Mouse (Mus musculus): ENCODE measurements around the gene Ralgps1. TPM values are rescaled to one million over a fixed set of nuclear protein-coding genes. Genes with fewer than 3 reads are reported as not detected.

Ralgps1 gene
- polyA plus RNA-seq, 1 experiment: 48.7 TPM

DNA sequence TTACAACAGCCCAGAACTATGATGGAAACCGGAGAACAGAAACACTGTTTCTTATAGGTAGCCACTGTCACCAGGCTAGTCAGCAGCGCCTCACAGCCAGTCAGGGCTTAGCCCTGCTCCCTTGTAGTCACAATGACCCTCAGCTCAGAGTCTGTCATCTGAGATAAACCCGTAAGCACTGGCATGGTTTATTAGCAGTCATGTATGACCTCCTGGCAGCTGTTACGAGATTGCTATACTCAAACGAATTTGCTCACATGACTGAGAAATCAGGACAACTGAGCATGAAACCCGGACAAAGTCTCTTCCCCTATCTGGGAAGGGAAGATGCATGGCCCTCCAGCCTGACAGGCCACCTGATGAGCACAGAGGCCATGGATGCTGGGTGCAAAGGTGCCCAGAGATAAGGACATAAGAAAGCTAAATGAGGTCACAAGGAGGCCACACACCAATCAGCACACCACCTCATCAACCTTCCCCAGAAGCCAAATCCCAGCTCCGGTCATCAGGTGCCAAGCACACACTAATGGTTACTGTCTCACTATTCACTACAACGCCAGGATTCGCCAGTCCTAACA, 10.1 kb downstream of the Ralgps1 start:
- 46% methylated on average over 9 of the region's 9 CpGs for WGBS
- Histone ChIP-seq H3K27ac (ENCODE audit: insufficient read depth, low read length) (peak overlapping the region; percentile 1; the same call in 1 of the 2 replicates), H3K4me3 (replicated peaks; ENCODE audit: insufficient read depth, low read depth, low read length) (no peak overlapping the region), H3K4me1 (ENCODE audit: control insufficient read depth, insufficient read depth, low read length) (peaks cover 27% of the 10 kb centered on the region), H3K27me3 (ENCODE audit: control insufficient read depth, insufficient read depth, low read length) (no peaks in the 10 kb centered on the region)
- TF ChIP-seq POLR2A (IDR thresholded peaks at IDR 0.05; ENCODE audit: borderline replicate concordance, insufficient read depth, low read length): no peak
- TF ChIP-seq CTCF (IDR thresholded peaks at IDR 0.05; ENCODE audit: borderline replicate concordance, insufficient read depth, low read depth, low read length): no peak
- peak in 1 of 2 experiments; percentile 8 for DNase-seq

DNA sequence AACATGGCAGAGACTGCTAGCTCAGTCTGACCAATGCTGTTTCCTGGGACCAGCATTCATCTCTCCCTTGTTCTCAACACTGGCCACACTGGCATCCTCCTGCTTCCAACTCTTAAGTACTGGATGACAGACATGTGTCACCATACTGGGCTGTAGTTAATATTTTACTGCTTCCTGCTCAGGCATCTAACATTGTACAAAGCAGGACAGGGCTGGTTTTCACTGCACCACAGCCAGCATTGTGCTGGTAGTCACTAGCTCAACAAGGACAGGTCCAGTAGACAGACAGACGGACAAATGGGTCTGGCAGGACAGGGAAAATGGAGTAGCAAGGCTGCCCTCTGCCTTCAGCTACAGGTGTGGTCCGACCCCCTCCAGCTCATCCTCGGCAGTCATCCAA, 10.7 kb downstream of the Ralgps1 start:
- no peak overlapping the region for H3K4me3 ChIP-seq (replicated peaks; ENCODE audit: insufficient read depth, low read depth, low read length)
- WGBS: 71% methylated on average over 3 of the region's 3 CpGs
- no peak for TF ChIP-seq CTCF (IDR thresholded peaks at IDR 0.05; ENCODE audit: borderline replicate concordance, insufficient read depth, low read depth, low read length)
- TF ChIP-seq POLR2A (IDR thresholded peaks at IDR 0.05; ENCODE audit: borderline replicate concordance, insufficient read depth, low read length): no peak
- H3K4me1 ChIP-seq (ENCODE audit: control insufficient read depth, insufficient read depth, low read length): peaks cover 22% of the 10 kb centered on the region
- DNase-seq: peak in 1 of 2 experiments; percentile 4
- H3K27ac ChIP-seq (ENCODE audit: insufficient read depth, low read length): no peak overlapping the region
- H3K27me3 ChIP-seq (ENCODE audit: control insufficient read depth, insufficient read depth, low read length): no peaks in the 10 kb centered on the region

DNA sequence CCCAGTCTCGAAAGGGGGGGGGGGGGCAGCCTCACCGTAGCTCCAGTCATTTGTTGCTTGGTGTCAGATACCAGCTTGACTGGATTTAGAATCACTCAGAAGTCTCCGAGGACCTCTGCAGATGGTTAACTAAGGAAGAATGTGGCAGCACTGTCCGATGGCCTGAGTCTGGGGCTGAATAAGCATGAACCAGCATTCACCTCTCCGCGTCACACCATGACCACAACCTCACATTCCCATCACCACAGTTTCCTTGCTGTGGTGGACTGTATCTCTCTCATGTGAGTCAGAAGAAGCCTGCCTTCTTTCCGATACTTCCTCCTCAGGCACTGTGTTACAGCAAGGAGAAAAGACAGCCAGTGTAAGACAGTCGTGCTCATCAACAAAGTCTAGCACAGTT, 12.1 kb downstream of the Ralgps1 start:
- WGBS: 88% methylated on average over 8 of the region's 8 CpGs
- DNase-seq: no peak
- Histone ChIP-seq H3K4me1 (ENCODE audit: control insufficient read depth, insufficient read depth, low read length) (peaks cover 19% of the 10 kb centered on the region), H3K4me3 (replicated peaks; ENCODE audit: insufficient read depth, low read depth, low read length) (no peak overlapping the region), H3K27ac (ENCODE audit: insufficient read depth, low read length) (no peak overlapping the region), H3K27me3 (ENCODE audit: control insufficient read depth, insufficient read depth, low read length) (no peaks in the 10 kb centered on the region)
- TF ChIP-seq CTCF (IDR thresholded peaks at IDR 0.05; ENCODE audit: borderline replicate concordance, insufficient read depth, low read depth, low read length) (no peak), POLR2A (IDR thresholded peaks at IDR 0.05; ENCODE audit: borderline replicate concordance, insufficient read depth, low read length) (no peak)

DNA sequence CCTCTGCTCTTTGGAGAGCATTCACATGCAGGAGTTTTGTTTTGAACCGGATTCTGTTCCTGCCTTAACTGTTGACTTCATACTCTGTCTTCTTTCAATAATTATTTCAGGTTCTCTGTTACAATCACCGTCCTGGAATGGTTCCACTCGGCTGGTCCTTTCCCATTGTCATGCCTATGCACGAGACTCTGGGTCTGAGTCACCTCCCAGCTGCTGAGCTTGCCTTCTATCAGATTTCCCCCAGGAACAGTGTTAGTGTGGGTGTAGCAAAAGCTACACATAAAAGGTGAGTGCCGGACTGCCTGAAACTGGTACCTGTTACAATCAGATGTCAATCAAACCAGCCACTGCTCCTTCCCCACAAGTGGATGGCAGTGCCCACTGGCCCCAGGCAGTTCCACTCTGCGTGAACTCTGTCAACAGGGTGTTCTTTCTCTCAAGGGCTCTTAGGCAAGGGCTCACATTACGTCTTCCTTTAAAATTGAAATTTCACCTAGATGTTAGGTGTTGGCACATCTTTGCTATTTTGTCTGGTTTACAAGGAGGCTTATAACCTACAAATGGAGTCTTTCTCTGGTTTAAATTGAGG, 13.9 kb downstream of the Ralgps1 start:
- DNase-seq: peak in 1 of 2 experiments; percentile 15
- TF ChIP-seq CTCF (IDR thresholded peaks at IDR 0.05; ENCODE audit: borderline replicate concordance, insufficient read depth, low read depth, low read length): no peak
- no peak for TF ChIP-seq POLR2A (IDR thresholded peaks at IDR 0.05; ENCODE audit: borderline replicate concordance, insufficient read depth, low read length)
- WGBS: 79% methylated on average over 7 of the region's 7 CpGs
- Histone ChIP-seq H3K27ac (ENCODE audit: insufficient read depth, low read length) (no peak overlapping the region), H3K27me3 (ENCODE audit: control insufficient read depth, insufficient read depth, low read length) (no peaks in the 10 kb centered on the region), H3K4me3 (replicated peaks; ENCODE audit: insufficient read depth, low read depth, low read length) (no peak overlapping the region), H3K4me1 (ENCODE audit: control insufficient read depth, insufficient read depth, low read length) (peaks cover 34% of the 10 kb centered on the region)

DNA sequence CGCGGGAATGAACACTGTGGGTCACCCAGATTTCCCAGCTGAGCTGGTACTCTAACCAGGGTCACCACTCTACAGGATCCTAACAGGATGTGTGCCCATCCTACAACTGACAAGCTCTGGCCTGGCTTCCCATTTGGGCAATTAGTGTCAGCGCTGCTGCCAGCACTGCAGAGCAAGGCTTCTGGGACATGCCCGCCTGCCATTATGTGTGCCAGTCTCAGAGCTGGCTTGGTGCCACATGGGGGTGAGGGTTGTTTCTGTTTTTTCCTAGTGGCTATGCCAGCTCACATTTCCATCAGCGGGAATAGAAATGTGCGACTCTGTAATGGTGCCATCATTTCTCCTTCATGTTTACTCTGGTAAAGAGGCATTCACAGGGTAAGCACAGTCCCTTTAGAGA, 15.7 kb downstream of the Ralgps1 start:
- 15% methylated on average over 6 of the region's 6 CpGs for WGBS
- peak; percentile 87 to 91 for DNase-seq
- Histone ChIP-seq H3K27ac (ENCODE audit: insufficient read depth, low read length) (no peak overlapping the region), H3K4me3 (replicated peaks; ENCODE audit: insufficient read depth, low read depth, low read length) (no peak overlapping the region), H3K4me1 (ENCODE audit: control insufficient read depth, insufficient read depth, low read length) (peaks cover 34% of the 10 kb centered on the region), H3K27me3 (ENCODE audit: control insufficient read depth, insufficient read depth, low read length) (no peaks in the 10 kb centered on the region)
- TF ChIP-seq CTCF (IDR thresholded peaks at IDR 0.05; ENCODE audit: borderline replicate concordance, insufficient read depth, low read depth, low read length) (no peak), POLR2A (IDR thresholded peaks at IDR 0.05; ENCODE audit: borderline replicate concordance, insufficient read depth, low read length) (no peak)

DNA sequence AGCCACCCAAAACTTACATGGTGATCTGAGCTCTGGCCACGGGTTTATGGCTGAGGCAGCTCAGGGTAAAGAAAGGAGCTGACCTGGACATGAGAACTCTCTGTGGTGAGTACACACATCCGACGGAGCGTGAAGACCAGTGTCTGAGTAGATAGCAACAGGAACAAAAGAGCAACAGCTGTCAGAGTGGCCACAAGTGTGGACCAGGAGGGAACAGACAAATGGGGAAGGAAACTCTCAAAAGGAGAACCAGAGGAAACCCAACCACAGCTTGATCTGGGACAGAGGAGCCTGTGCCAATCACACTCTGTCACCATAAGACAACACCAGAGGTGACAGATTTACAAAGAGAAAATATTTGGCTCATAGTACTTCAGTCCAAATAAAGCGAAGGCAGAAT, 17.9 kb downstream of the Ralgps1 start:
- DNase-seq: peak in 1 of 2 experiments; percentile 5

DNA sequence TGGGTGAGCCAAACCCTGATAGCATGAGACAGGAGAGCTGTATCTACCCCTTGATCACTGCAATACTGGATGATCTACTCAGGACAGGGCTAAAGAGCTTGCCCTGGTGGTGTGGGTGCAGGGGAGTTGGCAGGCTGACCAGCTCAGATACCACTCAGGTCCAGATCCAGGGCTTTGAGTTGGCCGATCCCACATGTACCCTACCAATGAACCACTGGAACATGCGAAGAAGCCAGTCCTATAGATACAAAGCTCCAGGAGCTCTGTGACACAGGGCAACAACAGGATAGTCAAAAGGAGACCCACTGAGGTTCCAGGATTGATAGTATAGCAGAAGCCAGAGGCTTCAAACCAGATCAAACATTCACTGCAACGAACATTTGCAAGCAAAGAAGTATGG, 19.8 kb downstream of the Ralgps1 start:
- 81% methylated on average over 3 of the region's 3 CpGs for WGBS
- H3K27me3 ChIP-seq (ENCODE audit: control insufficient read depth, insufficient read depth, low read length): no peaks in the 10 kb centered on the region
- H3K27ac ChIP-seq (ENCODE audit: insufficient read depth, low read length): no peak overlapping the region
- peaks cover 53% of the 10 kb centered on the region for H3K4me1 ChIP-seq (ENCODE audit: control insufficient read depth, insufficient read depth, low read length)
- no peak overlapping the region for H3K4me3 ChIP-seq (replicated peaks; ENCODE audit: insufficient read depth, low read depth, low read length)
- no peak for DNase-seq
- TF ChIP-seq CTCF (IDR thresholded peaks at IDR 0.05; ENCODE audit: borderline replicate concordance, insufficient read depth, low read depth, low read length): no peak

More for the DNA sequence above, 17.9 kb downstream of the Ralgps1 start:
- TF ChIP-seq CTCF (IDR thresholded peaks at IDR 0.05; ENCODE audit: borderline replicate concordance, insufficient read depth, low read depth, low read length) (no peak), POLR2A (IDR thresholded peaks at IDR 0.05; ENCODE audit: borderline replicate concordance, insufficient read depth, low read length) (no peak)
- no peak overlapping the region for H3K4me3 ChIP-seq (replicated peaks; ENCODE audit: insufficient read depth, low read depth, low read length)
- 70% methylated on average over 5 of the region's 5 CpGs for WGBS
- H3K27me3 ChIP-seq (ENCODE audit: control insufficient read depth, insufficient read depth, low read length): no peaks in the 10 kb centered on the region
- H3K4me1 ChIP-seq (ENCODE audit: control insufficient read depth, insufficient read depth, low read length): peaks cover 48% of the 10 kb centered on the region
- no peak overlapping the region for H3K27ac ChIP-seq (ENCODE audit: insufficient read depth, low read length)

DNA sequence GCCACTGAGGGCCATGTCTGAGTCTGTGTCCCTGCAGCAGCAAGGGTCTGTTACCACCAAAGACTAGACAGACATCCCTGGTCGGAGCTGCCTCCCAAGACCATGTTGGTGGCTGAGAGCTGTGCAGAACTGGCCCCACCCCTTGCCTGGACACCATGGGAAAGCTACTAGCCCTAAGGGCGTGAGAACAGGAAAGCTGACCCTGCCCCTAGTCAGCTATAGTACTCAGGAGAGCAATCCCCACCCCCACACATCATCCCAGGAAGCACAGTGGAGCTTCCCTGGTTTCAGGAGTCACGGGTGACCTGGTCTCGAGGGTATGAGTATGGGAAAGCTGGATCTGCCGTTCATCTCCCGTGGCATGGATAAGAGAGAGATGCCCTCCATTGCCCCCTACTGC, 20.4 kb downstream of the Ralgps1 start:
- peak in 1 of 2 experiments; percentile 14 for DNase-seq
- H3K4me3 ChIP-seq (replicated peaks; ENCODE audit: insufficient read depth, low read depth, low read length): no peak overlapping the region
- no peak overlapping the region for H3K27ac ChIP-seq (ENCODE audit: insufficient read depth, low read length)
- WGBS: 87% methylated on average over 6 of the region's 6 CpGs
- TF ChIP-seq POLR2A (IDR thresholded peaks at IDR 0.05; ENCODE audit: borderline replicate concordance, insufficient read depth, low read length): no peak
- no peak for TF ChIP-seq CTCF (IDR thresholded peaks at IDR 0.05; ENCODE audit: borderline replicate concordance, insufficient read depth, low read depth, low read length)
- peaks cover 55% of the 10 kb centered on the region for H3K4me1 ChIP-seq (ENCODE audit: control insufficient read depth, insufficient read depth, low read length)
- no peaks in the 10 kb centered on the region for H3K27me3 ChIP-seq (ENCODE audit: control insufficient read depth, insufficient read depth, low read length)

All from cerebellum, adult 2 months (tissue).